Mouse (Mus musculus): ENCODE measurements around the gene Fyn.

DNA sequence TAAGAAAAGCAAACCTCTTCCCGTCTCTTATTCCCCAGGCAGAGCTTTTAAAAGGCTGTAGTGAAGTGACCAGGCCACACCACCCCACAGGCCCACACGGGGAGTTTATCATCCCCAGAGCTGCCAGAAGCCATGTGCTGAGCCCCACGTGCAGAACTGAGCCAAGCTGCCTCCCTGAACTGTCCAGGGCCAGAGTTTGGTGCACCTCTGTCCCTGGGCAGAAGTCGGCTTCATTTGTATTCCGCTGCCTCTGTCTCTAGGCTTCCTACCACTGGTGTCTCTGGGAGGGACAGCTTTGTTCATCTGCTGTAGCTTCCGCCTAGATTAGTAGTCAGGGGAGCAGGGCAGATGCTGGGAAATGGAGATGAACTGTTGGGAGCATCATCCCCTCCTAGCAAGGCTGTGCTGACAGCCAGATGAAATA lies 172.8 kb downstream of the Fyn start:
- TF ChIP-seq CTCF (IDR thresholded peaks at IDR 0.05; ENCODE audit: borderline replicate concordance, control insufficient read depth, extremely low read depth, insufficient read depth, low read length, poor library complexity) = no peak
- no peak for TF ChIP-seq POLR2A (IDR thresholded peaks at IDR 0.05; ENCODE audit: control insufficient read depth, extremely low read depth, insufficient read depth, low read length, poor library complexity)
